Mouse (Mus musculus) ES-E14 (cell line): ENCODE measurements around the gene Gm10273.

Experiments
- CHD2 ChIP-seq: IDR thresholded peaks from 2 replicates; pipeline ENCODE4 v1.6.1; 2014; ENCODE audit warnings: mild to moderate bottlenecking, low read depth, low read length, inconsistent platforms
- HCFC1 ChIP-seq: IDR thresholded peaks from 2 replicates; pipeline ENCODE4 v1.6.1; 2012; ENCODE audit warnings: low read length, inconsistent platforms, borderline replicate concordance; ENCODE audit not compliant: insufficient read depth
- MAFK ChIP-seq: IDR thresholded peaks from 2 replicates; pipeline ENCODE4 v1.6.1; 2014; ENCODE audit warnings: mild to moderate bottlenecking, low read depth, low read length, inconsistent platforms; ENCODE audit not compliant: insufficient read depth
- ZC3H11A ChIP-seq: IDR thresholded peaks from 2 replicates; pipeline ENCODE4 v1.6.1; 2012; ENCODE audit warnings: low read depth, mild to moderate bottlenecking, inconsistent platforms, low read length, borderline replicate concordance
- ZNF384 ChIP-seq: IDR thresholded peaks from 2 replicates; pipeline ENCODE4 v1.6.1; 2012; ENCODE audit warnings: low read depth, low read length, inconsistent platforms

GRCm38 (mm10) chr10:59348200-59348599 lies 47.2 kb upstream of the Gm10273 start:
- TF ChIP-seq HCFC1 (no peak), ZC3H11A (no peak), ZNF384 (no peak), CHD2 (no peak), MAFK (no peak)
